Mouse (Mus musculus) CH12.LX (cell line): Measurements from ENCODE around the gene Guk1.

Source experiments
- CTCF ChIP-seq, 2 experiments: IDR thresholded peaks in 1 of 2; conservative IDR thresholded peaks in 1 of 2; 2 replicates each; pipeline ENCODE4 v1.5.1; 2011 to 2012; ENCODE audit warnings: low read depth in 2 of 2, low read length in 2 of 2, improper control_type of control experiment in 1 of 2, inconsistent platforms in 1 of 2, mild to moderate bottlenecking in 1 of 2, moderate library complexity in 1 of 2
- IRF4 ChIP-seq: IDR thresholded peaks from 2 replicates; pipeline ENCODE4 v1.6.1; 2014; ENCODE audit warnings: low read depth, mild to moderate bottlenecking, inconsistent platforms, low read length, improper control_type of control experiment
- POLR2AphosphoS2 ChIP-seq: IDR thresholded peaks from 2 replicates; pipeline ENCODE4 v1.6.1; 2011; ENCODE audit warnings: low read depth, low read length, improper control_type of control experiment
- USF1 ChIP-seq: IDR thresholded peaks from 2 replicates; pipeline ENCODE4 v1.6.1; 2014; ENCODE audit warnings: low read depth, mild to moderate bottlenecking, inconsistent platforms, low read length, improper control_type of control experiment
- ZC3H11A ChIP-seq: IDR thresholded peaks from 2 replicates; pipeline ENCODE4 v1.6.1; 2012; ENCODE audit warnings: low read depth, mild to moderate bottlenecking, inconsistent platforms, low read length, improper control_type of control experiment

DNA sequence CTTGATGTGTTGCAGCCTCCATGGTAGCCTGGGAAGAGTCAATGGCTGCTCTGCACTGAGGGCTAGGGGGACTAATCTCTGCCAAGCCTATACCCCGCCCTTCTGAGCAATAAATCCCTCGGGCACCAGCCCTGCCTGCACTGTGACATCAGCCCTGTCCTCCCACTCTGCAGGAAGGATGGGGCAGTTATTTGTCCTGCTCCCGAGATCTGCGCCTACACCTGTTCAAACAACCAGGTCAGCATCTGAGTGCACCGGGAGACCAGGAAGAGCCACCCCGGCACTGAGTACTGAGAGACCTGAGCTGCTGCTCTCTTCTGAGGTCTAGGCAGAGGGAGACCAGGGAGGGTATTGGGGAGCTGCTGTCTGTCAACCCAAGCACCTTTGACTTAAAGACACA is 4.3 kb downstream of the Guk1 start:
- TF ChIP-seq POLR2AphosphoS2, result no peak
- no peak for TF ChIP-seq ZC3H11A
- no peak for TF ChIP-seq IRF4
- no peak for TF ChIP-seq CTCF (conservative IDR thresholded peaks at IDR 0.05 in 1 of 2, IDR thresholded peaks at IDR 0.05 in 1 of 2; ENCODE audit: low read depth in 2 of 2, low read length in 2 of 2)
- TF ChIP-seq USF1, result no peak
